Comparison of ENCODE assay signal across 8 mouse cellular contexts in the genomic region with DNA sequence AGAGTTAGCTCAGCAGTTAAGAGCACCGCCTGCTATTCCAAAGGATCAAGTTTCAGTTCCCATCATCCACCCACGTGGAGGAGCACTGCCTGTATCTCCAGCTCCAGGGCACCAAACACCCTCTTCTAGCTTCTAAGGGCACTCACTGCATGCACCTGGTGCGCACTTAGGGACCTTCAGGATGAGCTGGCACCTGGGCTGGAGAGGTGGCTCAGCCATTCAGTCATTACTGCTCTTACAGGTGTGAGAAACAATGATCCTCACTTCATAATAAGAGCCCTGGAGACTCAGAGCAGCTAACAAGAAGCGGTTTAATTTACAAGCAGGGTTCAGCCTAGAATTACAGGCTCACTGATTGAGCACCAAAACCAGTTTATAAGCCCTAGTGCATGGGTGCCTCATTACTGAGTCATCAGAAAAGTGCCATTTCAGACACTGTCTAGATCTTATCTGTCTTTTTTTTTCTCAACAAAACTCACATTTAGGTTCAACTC. TPM values are rescaled to one million over a fixed set of nuclear protein-coding genes. Genes with fewer than 3 reads are reported as not detected.
DNase-seq lines count a peak whose midpoint lies in the region; ATAC-seq and TF ChIP-seq lines count a peak whose summit lies in the region.

No protein-coding gene starts in this region.

- TF ChIP-seq CTCF in ES-Bruce4 (IDR thresholded peaks at IDR 0.05; ENCODE audit: low read depth, low read length), result no peak

- H3K27ac ChIP-seq in heart, embryonic 15.5 days, result no peak overlapping the region
- no peak overlapping the region for H3K27ac ChIP-seq in ES-Bruce4 (ENCODE audit: insufficient read depth, low read length)
- H3K27ac ChIP-seq in heart, embryonic 16.5 days (ENCODE audit: low read length), result no peak overlapping the region

- H3K27me3 ChIP-seq in heart, embryonic 15.5 days, result no peaks in the 10 kb centered on the region
- H3K27me3 ChIP-seq in ES-Bruce4 (ENCODE audit: control insufficient read depth, insufficient read depth, low read length, poor library complexity, severe bottlenecking), result no peaks in the 10 kb centered on the region
- H3K27me3 ChIP-seq in heart, embryonic 16.5 days (ENCODE audit: control insufficient read depth, insufficient read depth, low read length), result no peaks in the 10 kb centered on the region

- no peak for DNase-seq in heart, adult 18-20 months
- peak; percentile 3 for DNase-seq in lung, postnatal 14 days
- DNase-seq in adrenal gland, postnatal 36 days, result no peak
- DNase-seq in urinary bladder, postnatal 25 days (ENCODE audit: low spot score), result no peak
- DNase-seq in c-Kit-positive CD71-positive TER-119-positive erythroid progenitor cells, embryonic 14.5 days (ENCODE audit: low spot score), result no peak

- 0 out of 2 replicates have a peak, but pooled peaks have one; percentile 6 for TF ChIP-seq EP300 in ES-Bruce4 (IDR thresholded peaks at IDR 0.05; ENCODE audit: insufficient read depth, low read depth, low read length)

- 7% methylated on average over 4 of the region's 4 CpGs for WGBS in heart, embryonic 15.5 days
- 9% methylated on average over 4 of the region's 4 CpGs for WGBS in heart, embryonic 16.5 days

- ATAC-seq in heart, embryonic 15.5 days (replicated peaks; ENCODE audit: insufficient number of reproducible peaks, insufficient read depth, low FRiP score, low read depth), result no peak
- no peak for ATAC-seq in heart, embryonic 16.5 days (replicated peaks; ENCODE audit: extremely low read depth, insufficient read depth, low FRiP score)

- no peaks in the 10 kb centered on the region for H3K4me1 ChIP-seq in heart, embryonic 15.5 days (replicated peaks)
- no peaks in the 10 kb centered on the region for H3K4me1 ChIP-seq in ES-Bruce4 (ENCODE audit: control insufficient read depth, insufficient read depth, low read length)
- H3K4me1 ChIP-seq in heart, embryonic 16.5 days (ENCODE audit: control insufficient read depth, insufficient read depth, low read length), result no peaks in the 10 kb centered on the region

- peak overlapping the region; percentile 58 for H3K4me2 ChIP-seq in heart, embryonic 15.5 days
- H3K4me2 ChIP-seq in heart, embryonic 16.5 days (ENCODE audit: low read depth, low read length), result peak overlapping the region; percentile 46

- TF ChIP-seq POLR2A in ES-Bruce4 (IDR thresholded peaks at IDR 0.05; ENCODE audit: insufficient read depth, low read length), result no peak

- no peaks in the 10 kb centered on the region for H3K9me3 ChIP-seq in heart, embryonic 15.5 days (replicated peaks)
- H3K9me3 ChIP-seq in ES-Bruce4 (replicated peaks; ENCODE audit: control insufficient read depth, insufficient read depth, low read length, poor library complexity, severe bottlenecking), result no peaks in the 10 kb centered on the region
- H3K9me3 ChIP-seq in heart, embryonic 16.5 days (replicated peaks; ENCODE audit: control insufficient read depth, low read length), result no peaks in the 10 kb centered on the region

- no peak overlapping the region for H3K9ac ChIP-seq in heart, embryonic 15.5 days
- H3K9ac ChIP-seq in ES-Bruce4 (ENCODE audit: low read depth, poor library complexity, severe bottlenecking), result no peak overlapping the region
- no peak overlapping the region for H3K9ac ChIP-seq in heart, embryonic 16.5 days (ENCODE audit: low read length)

- no peaks in the 10 kb centered on the region for H3K36me3 ChIP-seq in heart, embryonic 15.5 days
- no peaks in the 10 kb centered on the region for H3K36me3 ChIP-seq in ES-Bruce4 (ENCODE audit: control insufficient read depth, insufficient read depth, low read length, poor library complexity, severe bottlenecking)
- no peaks in the 10 kb centered on the region for H3K36me3 ChIP-seq in heart, embryonic 16.5 days (ENCODE audit: control insufficient read depth, insufficient read depth)

- peak overlapping the region; percentile 22; the same call in 1 of the 2 replicates for H3K4me3 ChIP-seq in heart, embryonic 15.5 days
- H3K4me3 ChIP-seq in ES-Bruce4 (ENCODE audit: low read depth, low read length), result peak overlapping the region; percentile 41
- peak overlapping the region; percentile 18; the same call in 1 of the 2 replicates for H3K4me3 ChIP-seq in heart, embryonic 16.5 days (ENCODE audit: low read length)

RNA-seq across cellular contexts. Expression of gene Ints6, which starts 37.7 kb away (rescaled TPM):
- 12.6 and 12.8 TPM in 2 replicates for polyA plus RNA-seq in heart, embryonic 15.5 days (2015; fragmentation: Nextera tagmentation; extraction: Ambion mirVana)
- 10 to 100 TPM; 17.6 to 21.5 TPM for total RNA-seq in heart, adult 18-20 months (2021)
- polyA plus RNA-seq in ES-Bruce4 (2011; ENCODE audit: insufficient read depth, insufficient read length, low read depth, missing spikeins), result 46.3 and 48.4 TPM in 2 replicates
- 15.6 TPM in 2 replicates for polyA plus RNA-seq in heart, embryonic 16.5 days (2015; fragmentation: Nextera tagmentation; extraction: Ambion mirVana)
- total RNA-seq in adrenal gland, postnatal 36 days (2021), result 10 to 100 TPM; 42.0 to 63.8 TPM

RNA-seq across cellular contexts. Expression of gene Wdfy2, which starts 38.8 kb away (rescaled TPM):
- polyA plus RNA-seq in heart, embryonic 15.5 days (2015; fragmentation: Nextera tagmentation; extraction: Ambion mirVana), result 3.0 and 4.8 TPM in 2 replicates
- total RNA-seq in heart, adult 18-20 months (2021), result 1 to 10 TPM; 6.4 to 6.9 TPM
- 10.8 and 11.2 TPM in 2 replicates for polyA plus RNA-seq in ES-Bruce4 (2011; ENCODE audit: insufficient read depth, insufficient read length, low read depth, missing spikeins)
- 4.0 and 4.5 TPM in 2 replicates for polyA plus RNA-seq in heart, embryonic 16.5 days (2015; fragmentation: Nextera tagmentation; extraction: Ambion mirVana)
- 10 to 100 TPM; 33.4 to 41.0 TPM for total RNA-seq in adrenal gland, postnatal 36 days (2021)
